Mouse (Mus musculus) bone marrow macrophage, adult 2 months (primary cell): ENCODE data around the gene Gm17359.

Source experiments
- CTCF ChIP-seq: IDR thresholded peaks from 2 replicates; pipeline ENCODE4 v1.5.1; 2012; ENCODE audit warnings: low read depth, mild to moderate bottlenecking, low read length, moderate library complexity
- POLR2A ChIP-seq: IDR thresholded peaks from 2 replicates; pipeline ENCODE4 v1.6.1; 2012; ENCODE audit warnings: mild to moderate bottlenecking, low read depth, low read length, borderline replicate concordance

DNA sequence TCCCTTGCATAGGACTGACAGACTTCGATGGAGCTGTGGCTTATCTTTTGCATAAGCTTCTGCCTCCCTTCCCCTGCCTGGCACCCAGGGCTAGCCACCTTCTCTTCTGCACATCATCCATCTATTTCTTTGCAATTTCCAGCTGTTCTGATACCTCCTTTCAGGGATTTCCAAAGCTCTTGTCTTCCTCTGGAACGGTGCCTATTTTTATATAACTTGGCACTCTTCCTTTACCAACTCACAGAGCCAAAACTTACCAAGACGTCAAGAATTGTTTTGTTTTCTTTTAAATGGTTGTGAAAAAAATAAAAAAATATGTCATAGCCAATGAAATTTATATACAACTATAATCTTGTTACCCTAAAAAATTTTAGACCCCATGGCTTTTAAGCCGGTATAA, 64.1 kb downstream of the Gm17359 start:
- TF ChIP-seq CTCF = no peak
- TF ChIP-seq POLR2A = no peak
